Mouse (Mus musculus) adipocyte (in vitro differentiated cells): Measurements from ENCODE around the gene Lhfpl3.

Experiments
- DNase-seq: peaks from one replicate; pipeline ENCODE4 v3.0.0-alpha.2; 2016; ENCODE audit warnings: low spot score

Lhfpl3 gene

GRCm38 (mm10) chr5:22928746-22929145 is 182.9 kb downstream of the Lhfpl3 start:
- no peak for DNase-seq

DNA sequence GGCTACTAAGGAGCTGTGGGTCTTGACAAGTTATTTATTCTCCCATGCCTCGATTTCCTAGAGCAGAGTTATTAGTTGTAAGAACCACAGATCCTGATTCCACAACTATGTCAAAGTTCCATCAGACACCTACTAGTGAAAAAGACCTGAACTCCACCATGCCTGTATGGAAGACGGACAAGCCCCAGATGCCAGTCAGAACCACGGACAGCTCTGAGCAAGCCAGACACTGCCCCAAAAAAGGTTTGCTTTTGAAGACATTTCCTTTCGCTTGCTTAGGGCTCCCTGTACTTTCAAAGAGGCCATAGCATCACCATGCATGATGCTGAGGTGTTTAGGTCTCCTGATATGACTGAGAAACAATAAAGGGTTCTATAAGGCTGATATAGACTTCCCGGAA is 197.4 kb downstream of the Lhfpl3 start:
- DNase-seq = no peak

DNA sequence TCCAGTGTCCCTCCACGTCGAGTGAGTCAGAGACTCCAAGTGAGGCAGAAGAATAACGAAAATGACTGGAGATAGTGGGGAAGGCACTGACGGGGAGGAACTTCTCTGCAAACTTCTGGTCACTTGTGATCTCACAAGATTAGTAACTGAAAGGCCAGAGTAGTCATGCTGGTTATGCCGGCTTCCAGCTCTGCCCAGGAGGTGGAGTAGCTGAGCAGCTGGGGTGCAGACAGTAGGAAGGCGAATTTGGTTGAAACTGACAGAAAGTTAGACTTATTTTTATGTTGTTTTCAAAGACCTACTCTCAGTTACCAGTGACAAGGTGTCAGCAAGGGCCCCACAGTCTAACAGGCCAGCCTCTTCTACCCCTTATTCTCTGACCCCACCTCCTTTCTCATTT is 217.4 kb downstream of the Lhfpl3 start:
- DNase-seq = peak; percentile 2

DNA sequence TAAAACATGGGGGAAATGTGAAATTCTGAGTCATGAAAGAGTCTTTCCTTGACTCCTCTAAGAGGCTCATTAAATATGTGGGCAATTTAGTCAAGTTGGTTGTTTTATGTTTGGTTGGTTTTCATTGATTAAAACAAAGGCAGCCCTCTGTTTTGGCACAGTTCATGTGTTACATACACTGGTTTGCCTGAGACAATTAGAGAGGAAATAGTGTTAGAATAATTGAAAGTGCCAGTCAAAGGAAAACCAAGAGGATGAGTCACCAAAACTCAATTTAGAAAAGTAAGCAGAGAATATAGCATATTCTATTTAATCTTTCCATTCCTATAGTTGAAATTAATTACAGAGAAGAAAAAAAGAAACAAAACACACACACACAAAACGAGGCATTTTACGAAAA is 240.9 kb downstream of the Lhfpl3 start:
- no peak for DNase-seq

GRCm38 (mm10) chr5:22999811-23000210 is 254.0 kb downstream of the Lhfpl3 start:
- no peak for DNase-seq

- DNase-seq = no peak
These were observed 257.4 kb downstream of the Lhfpl3 start for GRCm38 (mm10) chr5:23003123-23003797.

DNA sequence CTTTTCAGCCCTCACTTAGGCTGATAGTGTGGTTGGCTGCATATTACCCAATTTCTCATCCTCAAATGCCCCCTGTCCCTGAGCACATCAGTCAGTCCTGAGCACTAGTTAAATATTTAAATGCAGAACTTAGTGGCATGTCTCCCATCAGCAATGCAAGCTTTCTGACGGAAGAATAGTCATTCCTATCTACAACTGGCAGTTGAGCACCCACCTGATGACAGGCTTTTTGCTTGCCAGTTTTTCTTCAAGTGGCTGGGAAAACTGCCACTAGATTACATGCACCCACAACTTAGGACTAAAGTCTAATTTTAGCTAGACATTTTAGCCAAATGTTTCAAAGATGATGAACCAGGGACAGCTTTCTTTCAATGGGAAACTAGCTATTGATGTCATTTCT is 260.3 kb downstream of the Lhfpl3 start:
- DNase-seq = no peak

DNA sequence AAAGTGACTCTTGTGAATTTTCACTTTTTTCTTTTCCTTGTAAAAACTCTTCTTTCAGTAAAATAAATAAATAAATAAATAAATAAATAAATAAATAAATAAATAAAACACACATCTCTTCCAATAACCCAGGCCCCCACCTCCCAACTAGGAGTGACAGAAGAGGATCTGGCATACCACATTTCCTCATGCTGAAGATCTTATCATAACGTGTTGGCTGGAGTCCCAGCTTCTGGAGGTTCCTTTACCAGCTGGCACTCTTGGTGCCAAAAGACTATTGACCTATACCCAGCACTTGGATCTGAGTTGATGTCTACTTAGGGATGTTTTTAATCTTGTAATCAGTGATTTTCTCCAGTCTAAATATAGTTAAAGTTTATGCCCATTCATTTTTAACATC is 264.6 kb downstream of the Lhfpl3 start:
- peak; percentile 4 for DNase-seq

DNA sequence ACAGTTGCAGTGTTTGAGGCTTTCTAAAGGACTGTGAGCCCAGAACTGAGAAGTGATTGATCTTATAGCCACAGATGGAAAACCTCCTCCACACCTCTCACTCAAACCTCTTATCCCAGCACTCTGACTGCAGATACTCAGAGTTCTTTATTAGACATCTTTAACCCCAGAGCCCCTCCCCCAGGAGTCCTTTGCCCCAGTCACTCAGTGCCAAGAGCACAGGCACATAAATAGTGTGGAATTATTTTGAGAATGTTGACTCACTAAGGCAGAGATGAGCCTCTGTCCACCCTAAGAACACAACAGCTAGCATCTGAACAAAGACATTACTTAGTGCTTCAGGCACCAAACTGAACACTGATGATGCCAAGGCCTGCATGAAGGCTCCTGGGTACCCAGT is 268.1 kb downstream of the Lhfpl3 start:
- DNase-seq = no peak

- no peak for DNase-seq
These were observed 269.9 kb downstream of the Lhfpl3 start for GRCm38 (mm10) chr5:23015587-23016335.

DNA sequence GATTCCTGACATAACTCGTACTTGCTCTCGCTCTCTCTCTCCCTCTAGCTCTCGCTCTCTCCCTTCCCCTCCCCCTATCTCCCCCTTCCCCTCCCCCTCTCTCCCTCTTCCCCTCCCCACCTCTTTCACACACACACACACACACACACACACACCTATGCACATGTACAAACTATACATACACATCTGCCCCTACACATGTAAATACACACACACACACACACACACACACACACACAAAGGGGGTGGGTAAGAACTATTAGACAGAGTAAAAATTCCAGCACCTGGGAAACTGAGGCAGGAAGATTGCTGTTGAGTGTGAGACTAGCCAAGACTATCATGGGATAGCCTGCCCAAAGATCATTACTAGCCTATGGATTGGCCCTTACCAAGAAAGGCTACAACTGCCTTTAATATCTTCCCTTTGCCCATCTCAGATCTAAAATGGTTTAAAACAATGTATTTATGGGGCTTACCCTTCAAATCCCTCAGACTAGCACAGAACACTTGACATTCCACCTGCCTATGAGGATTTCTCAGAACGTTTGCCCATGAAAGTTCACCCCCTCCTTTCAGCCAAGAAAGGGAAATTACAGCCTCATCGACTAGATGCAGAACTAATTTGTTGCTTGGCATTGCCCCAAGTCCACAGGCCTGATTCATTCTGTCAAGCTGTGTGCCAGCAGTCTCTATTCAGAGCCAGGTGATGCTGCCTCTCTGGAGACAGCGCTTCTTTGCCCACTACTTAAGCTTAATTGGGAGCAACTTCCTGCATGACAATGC is 289.3 kb downstream of the Lhfpl3 start:
- no peak for DNase-seq

- no peak for DNase-seq
These were observed 289.8 kb downstream of the Lhfpl3 start for GRCm38 (mm10) chr5:23035727-23036029.

- DNase-seq = peak; percentile 4
These were observed 294.6 kb downstream of the Lhfpl3 start for GRCm38 (mm10) chr5:23040429-23040828.

DNA sequence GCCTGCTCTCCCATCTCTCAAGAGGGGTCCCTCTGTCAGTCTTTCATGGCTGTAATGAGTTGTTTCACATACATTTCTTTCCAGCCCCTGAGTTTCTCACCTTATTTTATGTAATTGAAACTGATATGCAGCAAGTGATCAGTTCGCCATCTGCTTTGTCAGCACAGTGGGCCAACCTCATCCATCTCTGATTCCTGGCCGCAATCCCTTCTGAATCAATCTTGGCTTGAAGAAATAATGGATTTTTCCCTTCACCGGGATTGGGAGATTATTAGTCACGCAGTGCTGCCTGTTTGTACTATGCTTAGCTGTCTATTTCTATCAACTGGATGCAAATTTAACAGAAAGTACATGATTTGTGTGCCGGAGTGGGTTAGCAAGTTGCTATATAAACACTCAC is 297.0 kb downstream of the Lhfpl3 start:
- DNase-seq = no peak

DNA sequence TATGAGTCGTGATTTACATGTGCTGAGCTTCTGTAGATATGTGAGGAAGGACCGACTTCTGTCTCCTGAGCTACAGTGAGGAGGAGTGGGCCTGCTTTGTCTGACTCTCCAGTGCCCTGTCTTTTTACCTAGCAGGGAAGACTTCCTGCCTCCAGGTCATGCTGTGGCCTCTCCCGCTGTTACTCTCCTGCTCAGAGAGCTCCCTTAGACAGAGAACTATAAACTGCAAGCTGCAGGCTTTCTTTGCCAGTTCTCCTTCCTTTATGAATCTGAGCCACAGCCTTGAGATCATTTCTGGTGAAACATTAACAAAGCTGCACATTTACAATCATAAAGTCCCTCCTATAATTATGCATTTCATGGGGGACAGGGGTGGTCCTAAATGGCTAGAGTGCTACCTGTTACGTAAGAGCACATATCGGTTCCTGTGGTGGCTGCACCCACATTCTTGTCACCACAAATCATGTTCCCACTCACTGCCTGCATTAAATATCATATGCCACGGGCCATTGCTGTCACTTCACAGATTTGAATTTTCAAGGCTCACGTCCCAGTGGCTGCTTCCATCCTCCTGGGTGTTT is 303.3 kb downstream of the Lhfpl3 start:
- no peak for DNase-seq

GRCm38 (mm10) chr5:23051458-23051857 is 305.6 kb downstream of the Lhfpl3 start:
- no peak for DNase-seq

DNA sequence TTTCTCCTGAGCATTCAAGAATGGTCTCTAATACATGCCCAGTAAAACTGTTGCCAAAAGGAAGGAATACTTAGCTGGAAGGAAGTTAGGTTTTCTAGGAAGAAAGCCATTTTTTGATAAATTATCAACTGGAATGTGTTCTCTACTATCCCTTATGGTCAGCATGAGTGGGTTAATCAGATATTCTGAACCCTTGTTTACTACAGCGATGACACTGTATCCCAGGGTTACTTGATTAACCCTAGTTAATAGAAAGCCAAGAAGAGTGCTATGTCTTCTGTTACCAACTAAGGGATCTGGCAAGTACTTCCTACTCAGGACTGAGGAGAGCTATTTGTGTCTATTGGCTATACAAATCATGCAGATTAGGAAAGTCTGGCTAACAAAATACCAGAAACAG is 349.0 kb downstream of the Lhfpl3 start:
- no peak for DNase-seq

- DNase-seq = no peak
These were observed 360.7 kb downstream of the Lhfpl3 start for GRCm38 (mm10) chr5:23106536-23106935.

DNA sequence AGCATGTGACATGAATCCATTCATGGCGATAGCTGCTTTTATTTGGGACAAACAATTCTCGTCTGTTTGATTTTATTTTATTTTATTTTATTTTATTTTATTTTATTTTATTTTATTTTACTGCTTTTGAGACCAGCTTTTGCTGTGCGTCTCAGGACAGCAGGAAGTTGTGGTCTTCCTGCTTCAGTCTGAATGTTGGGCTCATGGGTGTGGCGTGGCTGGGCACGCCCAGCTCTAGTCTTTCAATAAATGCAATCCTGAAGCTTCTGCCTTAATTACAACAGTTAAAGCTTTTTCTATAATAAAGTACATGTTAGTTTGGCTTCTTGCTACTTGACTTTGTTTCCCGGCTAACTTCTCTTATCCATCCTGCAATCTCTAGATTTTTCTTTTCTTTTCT is 365.4 kb downstream of the Lhfpl3 start:
- no peak for DNase-seq

- no peak for DNase-seq
These were observed 368.4 kb downstream of the Lhfpl3 start for GRCm38 (mm10) chr5:23114249-23114648.

DNA sequence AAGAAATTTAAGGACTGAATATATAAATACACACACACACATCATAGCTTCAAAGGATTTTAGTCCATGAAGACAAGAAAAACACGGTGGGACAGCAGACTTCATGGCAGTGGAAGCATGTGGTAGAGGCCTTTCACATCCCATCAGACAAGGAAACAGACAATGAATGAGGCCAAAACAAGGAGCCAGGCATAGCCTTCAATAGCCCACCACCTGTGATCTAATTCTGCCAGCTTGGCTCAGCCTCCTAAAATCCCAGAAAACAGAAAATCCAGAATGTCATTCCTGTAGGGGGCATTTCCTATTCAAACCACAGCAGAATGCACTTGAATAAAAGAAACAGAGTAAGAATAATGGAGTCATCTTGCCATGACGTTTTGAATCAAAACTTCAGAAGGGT is 381.0 kb downstream of the Lhfpl3 start:
- DNase-seq = no peak

- DNase-seq = peak; percentile 4
These were observed 394.5 kb downstream of the Lhfpl3 start for GRCm38 (mm10) chr5:23140183-23140921.
